Mouse (Mus musculus) spleen, adult 2 months (tissue): ENCODE results near the gene Gen1. TPM values are rescaled to one million over a fixed set of nuclear protein-coding genes. Genes with fewer than 3 reads are reported as not detected.
A peak's percentile ranks its signal among the peaks of the same experiment; 100 is the strongest.

Source experiments
- DNase-seq, 2 experiments: peaks; one replicate each; pipeline versions ENCODE4 v3.0.0 to v3.0.0-alpha.2; 2012 to 2021; ENCODE audit warnings: low spot score in 2 of 2, low read depth in 1 of 2
- H3K27ac ChIP-seq: fragments of 200-500 bp; 2 replicates; pipeline ENCODE4 v1.5.1; 2012; ENCODE audit warnings: low read length, inconsistent platforms; ENCODE audit not compliant: insufficient read depth
- H3K27me3 ChIP-seq: fragments of 200-500 bp; 2 replicates; pipeline ENCODE4 v1.6.1; 2012; ENCODE audit warnings: mild to moderate bottlenecking, moderate library complexity, low read length, inconsistent platforms; ENCODE audit not compliant: control insufficient read depth, insufficient read depth
- H3K36me3 ChIP-seq: fragments of 200-500 bp; 2 replicates; pipeline ENCODE4 v1.6.1; 2012; ENCODE audit warnings: mild to moderate bottlenecking, low read length, inconsistent platforms; ENCODE audit not compliant: control insufficient read depth, insufficient read depth
- H3K4me1 ChIP-seq: fragments of 200-500 bp; 2 replicates; pipeline ENCODE4 v1.6.1; 2011; ENCODE audit warnings: inconsistent platforms; ENCODE audit not compliant: control insufficient read depth, insufficient read depth, insufficient read length
- H3K4me3 ChIP-seq: fragments of 200-500 bp; 2 replicates; pipeline ENCODE4 v1.5.1; 2011; ENCODE audit warnings: mild to moderate bottlenecking, inconsistent platforms; ENCODE audit not compliant: insufficient read depth, insufficient read length; ENCODE audit errors: extremely low read depth
- CTCF ChIP-seq: fragments of 200-500 bp; IDR thresholded peaks from 2 replicates; pipeline ENCODE4 v1.5.1; 2011; ENCODE audit warnings: mild to moderate bottlenecking, inconsistent platforms; ENCODE audit not compliant: insufficient read depth, insufficient read length, insufficient replicate concordance; ENCODE audit errors: extremely low read depth
- POLR2A ChIP-seq: fragments of 200-500 bp; IDR thresholded peaks from 2 replicates; pipeline ENCODE4 v1.6.1; 2011; ENCODE audit warnings: low read depth, low read length, inconsistent platforms
- WGBS: fragments of 180-500 bp; shearing (Covaris S2); methylation state at CpG from one replicate; pipeline ENCODE4 v1.1.7; 2018; 5-methylcytosine and 5-hydroxymethylcytosine counted together
- polyA plus RNA-seq: library from polyadenylated mRNA; depleted of rRNA; stranded (reverse); fragments of >200 nt; gene quantifications from 2 replicates; pipeline ENCODE4 v1.2.3, GENCODE M21; 2012; rRNA removed

The Gen1 gene
- polyA plus RNA-seq, 1 experiment = 0.28 TPM

DNA sequence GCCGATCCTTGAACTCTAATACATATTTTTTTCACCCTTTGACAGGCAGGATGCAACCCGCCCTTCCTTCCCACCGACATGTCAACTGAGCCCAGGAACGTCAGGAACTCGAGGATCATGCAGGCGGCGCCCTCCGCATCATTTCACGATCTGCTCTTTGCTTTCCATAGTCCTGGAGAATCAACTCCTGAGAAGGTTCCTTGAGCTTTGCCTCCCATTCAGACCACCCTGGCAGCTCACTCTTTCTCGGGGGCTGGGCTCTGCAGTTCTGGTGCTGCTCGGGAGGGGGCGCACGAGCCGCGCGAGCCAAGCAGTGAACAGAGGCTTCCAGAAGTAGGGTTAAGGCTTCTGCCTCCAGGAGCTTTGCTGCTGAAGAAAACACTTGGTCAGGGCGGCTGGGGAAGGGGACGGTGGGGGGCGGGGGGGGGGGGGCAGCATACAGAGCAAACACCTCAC is 69.4 kb downstream of the Gen1 start:
- Histone ChIP-seq H3K27ac (no peak overlapping the region), H3K4me1 (peaks cover 4% of the 10 kb centered on the region; the same call in 1 of the 2 replicates), H3K27me3 (no peaks in the 10 kb centered on the region), H3K36me3 (no peaks in the 10 kb centered on the region), H3K4me3 (no peak overlapping the region)
- 6% methylated on average over 19 of the region's 19 CpGs for WGBS
- TF ChIP-seq CTCF (peak; percentile 99), POLR2A (no peak)
- peak in 1 of 2 experiments; percentile 83 for DNase-seq

DNA sequence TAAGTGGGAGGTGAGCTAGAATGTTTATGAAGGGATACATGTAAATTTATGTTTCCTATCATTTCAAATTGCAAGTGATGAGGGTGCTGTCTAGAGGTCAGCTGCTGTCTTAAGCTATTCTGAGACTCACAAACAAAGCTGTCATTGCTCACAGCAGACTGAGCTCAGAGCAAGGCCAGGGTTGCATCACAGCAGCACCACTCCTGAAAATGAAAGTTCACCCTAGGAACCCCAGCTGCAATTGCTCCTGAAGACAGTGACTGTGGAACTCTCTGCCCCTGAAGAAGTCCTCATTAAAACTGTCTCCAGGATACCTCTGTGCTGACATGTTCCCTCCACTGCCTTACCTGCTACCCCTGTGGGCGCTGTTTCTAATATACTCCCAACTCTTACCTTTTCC is 70.6 kb downstream of the Gen1 start:
- H3K4me3 ChIP-seq = no peak overlapping the region
- TF ChIP-seq POLR2A (no peak), CTCF (no peak)
- 91% methylated on average over 1 of the region's 1 CpGs for WGBS

More for the DNA sequence above, 70.6 kb downstream of the Gen1 start:
- Histone ChIP-seq H3K27me3 (no peaks in the 10 kb centered on the region), H3K36me3 (no peaks in the 10 kb centered on the region), H3K4me1 (peaks cover 4% of the 10 kb centered on the region; the same call in 1 of the 2 replicates), H3K27ac (no peak overlapping the region)
- no peak for DNase-seq

Other genes with a start within 250 kb of the Gen1 start
- 0.33 and 0.45 TPM in 2 replicates for gene Kcns3, start 114.7 kb downstream of the Gen1 start, polyA plus RNA-seq
- 0.23 and 0.26 TPM in 2 replicates for gene Msgn1, start 56.8 kb downstream of the Gen1 start, polyA plus RNA-seq
- 3.9 and 9.5 TPM in 2 replicates for gene Smc6, start 85 bp upstream of the Gen1 start, polyA plus RNA-seq
- not detected in 2 replicates for gene Vsnl1, start 170.8 kb upstream of the Gen1 start, polyA plus RNA-seq
- gene Rad51ap2, start 190.3 kb upstream of the Gen1 start, polyA plus RNA-seq = not detected in 2 replicates